Mouse (Mus musculus): Measurements from ENCODE around the gene Foxp1. TPM values are rescaled to one million over a fixed set of nuclear protein-coding genes. Genes with fewer than 3 reads are reported as not detected.

The Foxp1 gene
- polyA plus RNA-seq, 1 experiment from 2014 or later = 38.0 TPM

GRCm38 (mm10) chr6:98959333-98959732 lies 563.2 kb downstream of the Foxp1 start:
- H3K9me3 ChIP-seq (replicated peaks; ENCODE audit: low read length) = no peaks in the 10 kb centered on the region
- H3K9ac ChIP-seq (ENCODE audit: low read depth, low read length) = no peak overlapping the region
- 66% methylated on average over 6 of the region's 6 CpGs for WGBS
- H3K27me3 ChIP-seq (ENCODE audit: insufficient read depth, low read length) = no peaks in the 10 kb centered on the region
- ATAC-seq (replicated peaks; ENCODE audit: low FRiP score, low read depth) (no peak), DNase-seq (ENCODE audit: low spot score) (no peak)
- no peak overlapping the region for H3K27ac ChIP-seq
- H3K4me3 ChIP-seq (replicated peaks; ENCODE audit: low read depth, low read length) = no peak overlapping the region
- no peaks in the 10 kb centered on the region for H3K4me1 ChIP-seq (replicated peaks; ENCODE audit: insufficient read depth, low read length)
- H3K36me3 ChIP-seq (ENCODE audit: insufficient read depth, low read length) = no peaks in the 10 kb centered on the region
- TF ChIP-seq CTCF (IDR thresholded peaks at IDR 0.05; ENCODE audit: low read depth) = no peak
- H3K4me2 ChIP-seq (ENCODE audit: low read length) = no peak overlapping the region

- WGBS = 87% methylated on average over 9 of the region's 9 CpGs
These were observed 565.9 kb downstream of the Foxp1 start for GRCm38 (mm10) chr6:98956522-98957169.

DNA sequence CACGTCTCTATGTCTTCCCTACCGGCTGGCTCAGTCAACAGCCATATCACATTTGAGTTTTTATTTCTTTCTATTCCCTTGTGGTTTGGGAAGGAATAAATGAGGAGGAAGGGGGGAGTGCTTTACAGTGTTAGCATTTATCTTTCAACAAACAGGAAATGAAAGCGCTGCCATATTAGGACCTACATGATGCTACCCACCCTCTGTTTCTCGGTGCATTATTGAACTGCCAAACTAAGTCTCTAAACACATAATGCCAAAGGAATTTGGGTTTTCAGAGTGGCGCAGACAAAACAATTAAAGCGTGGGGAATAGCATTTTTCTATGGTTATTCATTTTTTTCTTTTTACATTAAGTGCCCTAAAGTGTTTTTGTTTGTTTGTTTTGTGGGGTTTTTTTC lies 566.8 kb downstream of the Foxp1 start:
- no peak for ATAC-seq (replicated peaks; ENCODE audit: low FRiP score, low read depth)

More at GRCm38 (mm10) chr6:98956522-98957169, 565.9 kb downstream of the Foxp1 start:
- Histone ChIP-seq H3K9ac (ENCODE audit: low read depth, low read length) (no peak overlapping the region), H3K4me2 (ENCODE audit: low read length) (no peak overlapping the region), H3K36me3 (ENCODE audit: insufficient read depth, low read length) (no peaks in the 10 kb centered on the region), H3K9me3 (replicated peaks; ENCODE audit: low read length) (no peaks in the 10 kb centered on the region), H3K4me1 (replicated peaks; ENCODE audit: insufficient read depth, low read length) (no peaks in the 10 kb centered on the region), H3K4me3 (replicated peaks; ENCODE audit: low read depth, low read length) (no peak overlapping the region), H3K27ac (no peak overlapping the region), H3K27me3 (ENCODE audit: insufficient read depth, low read length) (no peaks in the 10 kb centered on the region)
- DNase-seq (ENCODE audit: low spot score) (no peak), ATAC-seq (replicated peaks; ENCODE audit: low FRiP score, low read depth) (no peak)
- peak; percentile 33 for TF ChIP-seq CTCF (IDR thresholded peaks at IDR 0.05; ENCODE audit: low read depth)

GRCm38 (mm10) chr6:98954439-98954838 lies 568.1 kb downstream of the Foxp1 start:
- Histone ChIP-seq H3K4me1 (replicated peaks; ENCODE audit: insufficient read depth, low read length) (peaks cover 6% of the 10 kb centered on the region), H3K4me2 (ENCODE audit: low read length) (no peak overlapping the region), H3K27me3 (ENCODE audit: insufficient read depth, low read length) (no peaks in the 10 kb centered on the region), H3K9me3 (replicated peaks; ENCODE audit: low read length) (no peaks in the 10 kb centered on the region), H3K36me3 (ENCODE audit: insufficient read depth, low read length) (no peaks in the 10 kb centered on the region), H3K27ac (no peak overlapping the region), H3K9ac (ENCODE audit: low read depth, low read length) (no peak overlapping the region), H3K4me3 (replicated peaks; ENCODE audit: low read depth, low read length) (no peak overlapping the region)
- WGBS = 92% methylated on average over 5 of the region's 5 CpGs
- ATAC-seq (replicated peaks; ENCODE audit: low FRiP score, low read depth) (no peak), DNase-seq (ENCODE audit: low spot score) (no peak)
- TF ChIP-seq CTCF (IDR thresholded peaks at IDR 0.05; ENCODE audit: low read depth) = no peak

More for the DNA sequence above, 566.8 kb downstream of the Foxp1 start:
- no peak for TF ChIP-seq CTCF (IDR thresholded peaks at IDR 0.05; ENCODE audit: low read depth)
- no peaks in the 10 kb centered on the region for H3K9me3 ChIP-seq (replicated peaks; ENCODE audit: low read length)
- no peaks in the 10 kb centered on the region for H3K36me3 ChIP-seq (ENCODE audit: insufficient read depth, low read length)
- no peak overlapping the region for H3K9ac ChIP-seq (ENCODE audit: low read depth, low read length)
- H3K27ac ChIP-seq = no peak overlapping the region
- H3K4me1 ChIP-seq (replicated peaks; ENCODE audit: insufficient read depth, low read length) = no peaks in the 10 kb centered on the region
- WGBS = 71% methylated on average over 6 of the region's 6 CpGs
- DNase-seq (ENCODE audit: low spot score) = peak; percentile 40
- no peaks in the 10 kb centered on the region for H3K27me3 ChIP-seq (ENCODE audit: insufficient read depth, low read length)
- H3K4me2 ChIP-seq (ENCODE audit: low read length) = no peak overlapping the region
- H3K4me3 ChIP-seq (replicated peaks; ENCODE audit: low read depth, low read length) = no peak overlapping the region

DNA sequence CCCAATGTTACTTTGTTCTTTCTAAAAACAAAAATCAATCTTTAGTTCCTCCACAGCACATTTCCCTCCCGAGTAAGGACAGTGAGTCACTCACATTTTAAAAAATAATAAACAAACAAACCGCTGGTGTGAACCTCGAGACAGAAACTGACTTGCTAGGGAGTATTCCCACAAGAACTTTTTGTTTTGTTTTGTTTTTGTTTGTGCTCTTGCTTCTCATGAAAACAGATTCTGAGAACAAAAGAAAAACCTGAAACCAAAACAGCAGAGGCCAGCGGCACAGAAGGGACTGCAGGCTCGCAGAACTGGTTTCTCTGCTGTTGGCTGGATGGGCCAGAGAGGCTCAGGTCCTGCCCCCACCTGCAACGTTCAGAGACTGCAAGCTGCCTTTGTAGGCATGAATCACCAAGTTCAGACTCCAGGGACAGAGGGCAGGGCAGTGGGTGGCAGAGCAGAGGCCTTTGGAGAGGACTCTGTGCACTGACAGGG lies 572.8 kb downstream of the Foxp1 start:
- ATAC-seq (replicated peaks; ENCODE audit: low FRiP score, low read depth) = peak; percentile 80
- no peaks in the 10 kb centered on the region for H3K9me3 ChIP-seq (replicated peaks; ENCODE audit: low read length)
- peak; percentile 16; the same call in 1 of the 2 replicates for TF ChIP-seq CTCF (IDR thresholded peaks at IDR 0.05; ENCODE audit: low read depth)
- H3K9ac ChIP-seq (ENCODE audit: low read depth, low read length) = no peak overlapping the region
- no peak overlapping the region for H3K4me3 ChIP-seq (replicated peaks; ENCODE audit: low read depth, low read length)
- peaks cover 20% of the 10 kb centered on the region for H3K4me1 ChIP-seq (replicated peaks; ENCODE audit: insufficient read depth, low read length)
- H3K27me3 ChIP-seq (ENCODE audit: insufficient read depth, low read length) = no peaks in the 10 kb centered on the region
- no peaks in the 10 kb centered on the region for H3K36me3 ChIP-seq (ENCODE audit: insufficient read depth, low read length)
- peak overlapping the region; percentile 4; the same call in 1 of the 2 replicates for H3K4me2 ChIP-seq (ENCODE audit: low read length)
- WGBS = 9% methylated on average over 6 of the region's 6 CpGs
- DNase-seq (ENCODE audit: low spot score) = peak; percentile 62
- peak overlapping the region; percentile 80 for H3K27ac ChIP-seq

- peak overlapping the region; percentile 80 for H3K27ac ChIP-seq
- no peak overlapping the region for H3K9ac ChIP-seq (ENCODE audit: low read depth, low read length)
- H3K27me3 ChIP-seq (ENCODE audit: insufficient read depth, low read length) = no peaks in the 10 kb centered on the region
- no peak for TF ChIP-seq CTCF (IDR thresholded peaks at IDR 0.05; ENCODE audit: low read depth)
- peak overlapping the region; percentile 4; the same call in 1 of the 2 replicates for H3K4me2 ChIP-seq (ENCODE audit: low read length)
- DNase-seq (ENCODE audit: low spot score) (peak; percentile 50), ATAC-seq (replicated peaks; ENCODE audit: low FRiP score, low read depth) (no peak)
- H3K4me1 ChIP-seq (replicated peaks; ENCODE audit: insufficient read depth, low read length) = peaks cover 20% of the 10 kb centered on the region
- no peaks in the 10 kb centered on the region for H3K9me3 ChIP-seq (replicated peaks; ENCODE audit: low read length)
- no peak overlapping the region for H3K4me3 ChIP-seq (replicated peaks; ENCODE audit: low read depth, low read length)
- H3K36me3 ChIP-seq (ENCODE audit: insufficient read depth, low read length) = no peaks in the 10 kb centered on the region
- 54% methylated on average over 7 of the region's 7 CpGs for WGBS
These were observed 573.2 kb downstream of the Foxp1 start for GRCm38 (mm10) chr6:98949286-98949685.
